Mouse (Mus musculus): ENCODE measurements around the gene Snx6.

DNA sequence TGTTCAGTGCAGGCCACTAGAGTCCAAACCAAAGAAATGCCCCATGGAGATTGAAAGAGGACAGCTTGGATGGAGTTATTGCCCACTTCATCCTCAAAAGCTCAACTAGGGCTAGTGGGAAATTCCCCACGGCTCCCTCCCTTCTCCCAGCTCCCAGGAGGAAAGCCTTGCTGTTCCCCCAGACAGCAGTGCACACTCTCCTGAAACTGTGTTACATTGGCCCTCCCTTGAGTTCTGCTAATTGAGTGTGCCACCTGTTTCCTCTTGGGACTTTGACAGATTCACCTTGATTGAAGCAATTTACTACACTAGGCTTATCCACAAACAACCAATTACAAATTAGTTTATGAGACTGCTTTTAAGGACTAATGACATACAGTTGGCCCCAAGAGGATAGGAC lies 32.5 kb upstream of the Snx6 start:
- TF ChIP-seq GATA1 (IDR thresholded peaks at IDR 0.05; ENCODE audit: borderline replicate concordance, low read length) (no peak), FLI1 (IDR thresholded peaks at IDR 0.05; ENCODE audit: low read length) (no peak)

Data from megakaryocyte, embryonic 14.5 days (primary cell).